In the genomic region with DNA sequence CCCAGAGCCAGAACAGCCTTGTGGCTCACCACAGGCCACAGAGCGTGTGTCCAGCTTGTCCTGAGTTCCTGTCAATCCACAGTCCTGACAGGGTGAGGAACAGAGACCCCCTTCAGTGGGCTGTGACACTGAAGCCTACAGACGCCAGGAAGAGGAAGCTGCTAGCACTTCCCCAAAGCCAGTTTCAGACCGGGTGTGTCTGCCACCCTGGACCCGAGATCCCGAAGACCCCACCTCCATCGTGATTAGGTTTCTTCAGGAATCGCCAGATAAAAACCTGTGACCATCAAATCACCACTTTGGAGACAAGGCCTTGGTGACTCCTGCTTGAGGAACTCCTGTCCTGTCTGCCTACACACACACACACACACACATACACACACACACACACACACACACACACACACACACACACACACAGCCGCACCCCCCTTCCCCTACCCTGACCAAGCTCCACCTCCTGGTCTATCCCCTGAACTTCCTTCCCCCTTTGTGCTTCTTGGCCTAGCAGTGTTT, we compare ENCODE assay signal across 8 mouse cellular contexts. TPM values are rescaled to one million over a fixed set of nuclear protein-coding genes. Genes with fewer than 3 reads are reported as not detected.
DNase-seq lines count a peak whose midpoint lies in the region; ATAC-seq lines count a peak whose summit lies in the region.

No protein-coding gene starts in this region.

- intact Hi-C loops in heart, postnatal 25 days (cut with DNase I) = no loop called here

- DNase-seq in heart, adult 11 months = peak; percentile 98
- no peak for DNase-seq in heart, postnatal 25 days (ENCODE audit: low spot score)
- peak; percentile 51 for DNase-seq in CD4-positive helper T cell, adult 2 months (ENCODE audit: low read depth, low spot score)
- peak; percentile 56 for DNase-seq in lung, postnatal 10 days
- DNase-seq in urinary bladder, adult 2 months (ENCODE audit: low spot score) = no peak
- no peak for DNase-seq in gastrocnemius, postnatal 4 days (ENCODE audit: low spot score in 2 of 2)
- no peak for DNase-seq in c-Kit-positive CD71-positive TER-119-positive erythroid progenitor cells, embryonic 14.5 days (ENCODE audit: low spot score)

- no peaks in the 10 kb centered on the region for H3K9me3 ChIP-seq in heart, embryonic 11.5 days (replicated peaks; ENCODE audit: control insufficient read depth, low read length)

- 25% methylated on average over 8 of the region's 8 CpGs for WGBS in heart, embryonic 11.5 days (ENCODE audit: insufficient replicate concordance)

- no peak overlapping the region for H3K4me2 ChIP-seq in heart, embryonic 11.5 days

- H3K9ac ChIP-seq in heart, embryonic 11.5 days (ENCODE audit: low read depth, low read length) = peak overlapping the region; percentile 7; the same call in 1 of the 2 replicates

- H3K4me1 ChIP-seq in heart, embryonic 11.5 days (ENCODE audit: control insufficient read depth, insufficient read depth, low read length) = peaks cover 19% of the 10 kb centered on the region

- no peaks in the 10 kb centered on the region for H3K27me3 ChIP-seq in heart, embryonic 11.5 days (ENCODE audit: control insufficient read depth, insufficient read depth, low read length)

- H3K4me3 ChIP-seq in heart, embryonic 11.5 days (ENCODE audit: low read depth, low read length) = no peak overlapping the region

- no peak for ATAC-seq in heart, embryonic 11.5 days (replicated peaks; ENCODE audit: insufficient number of reproducible peaks, low FRiP score, low TSS enrichment)

- no peaks in the 10 kb centered on the region for H3K36me3 ChIP-seq in heart, embryonic 11.5 days (ENCODE audit: control insufficient read depth, insufficient read depth, low read length)

- no peak overlapping the region for H3K27ac ChIP-seq in heart, embryonic 11.5 days (ENCODE audit: low read depth, low read length)

RNA-seq across cellular contexts. Expression of a gene that starts 5.1 kb away (rescaled TPM):
- 100 to 1,000 TPM; 241 to 257 TPM for total RNA-seq in heart, postnatal 25 days (2021)
- 308 and 316 TPM in 2 replicates for polyA plus RNA-seq in heart, embryonic 11.5 days (2014; fragmentation: Nextera tagmentation; extraction: Ambion mirVana)
- polyA plus RNA-seq in urinary bladder, adult 2 months (2012; rRNA removed) = 449 and 465 TPM in 2 replicates
- 100 to 1,000 TPM; 307 to 340 TPM for total RNA-seq in gastrocnemius, postnatal 4 days (2021)

RNA-seq across cellular contexts. Expression of a gene that starts 29.0 kb away (rescaled TPM):
- 10 to 100 TPM; 62.0 to 69.7 TPM for total RNA-seq in heart, postnatal 25 days (2021)
- 2.8 and 3.3 TPM in 2 replicates for polyA plus RNA-seq in heart, embryonic 11.5 days (2014; fragmentation: Nextera tagmentation; extraction: Ambion mirVana)
- 0.44 and 0.45 TPM in 2 replicates for polyA plus RNA-seq in urinary bladder, adult 2 months (2012; rRNA removed)
- total RNA-seq in gastrocnemius, postnatal 4 days (2021) = 10 to 100 TPM; 10.6 to 11.3 TPM

RNA-seq across cellular contexts. Expression of a gene that starts 31.3 kb away (rescaled TPM):
- 10 to 100 TPM; 15.0 to 17.8 TPM for total RNA-seq in heart, postnatal 25 days (2021)
- polyA plus RNA-seq in heart, embryonic 11.5 days (2014; fragmentation: Nextera tagmentation; extraction: Ambion mirVana) = 5.1 and 5.3 TPM in 2 replicates
- polyA plus RNA-seq in urinary bladder, adult 2 months (2012; rRNA removed) = 57.1 and 71.0 TPM in 2 replicates
- total RNA-seq in gastrocnemius, postnatal 4 days (2021) = 10 to 100 TPM; 50.9 to 52.0 TPM

RNA-seq across cellular contexts. Expression of a gene that starts 39.2 kb away (rescaled TPM):
- total RNA-seq in heart, postnatal 25 days (2021) = not detected
- 0.42 and 1.2 TPM in 2 replicates for polyA plus RNA-seq in heart, embryonic 11.5 days (2014; fragmentation: Nextera tagmentation; extraction: Ambion mirVana)
- polyA plus RNA-seq in urinary bladder, adult 2 months (2012; rRNA removed) = 0.06 TPM in 1 of 2 replicates, not detected in the other
- not detected for total RNA-seq in gastrocnemius, postnatal 4 days (2021)

RNA-seq across cellular contexts. Expression of a gene that starts 52.9 kb away (rescaled TPM):
- 10 to 100 TPM; 44.6 to 45.8 TPM for total RNA-seq in heart, postnatal 25 days (2021)
- 57.5 and 59.1 TPM in 2 replicates for polyA plus RNA-seq in heart, embryonic 11.5 days (2014; fragmentation: Nextera tagmentation; extraction: Ambion mirVana)
- polyA plus RNA-seq in urinary bladder, adult 2 months (2012; rRNA removed) = 31.3 and 36.0 TPM in 2 replicates
- total RNA-seq in gastrocnemius, postnatal 4 days (2021) = 10 to 100 TPM; 31.8 to 35.2 TPM

Comparison
In these comparisons a context has a peak if more than half of its experiments do, and no peak if none do; other contexts are left out.
1. DNase-seq: peak in heart, adult 11 months (single experiment), CD4-positive helper T cell, adult 2 months (single experiment) and lung, postnatal 10 days (single experiment); none in heart, postnatal 25 days (single experiment), urinary bladder, adult 2 months (single experiment), gastrocnemius, postnatal 4 days (0 of 2) and c-Kit-positive CD71-positive TER-119-positive erythroid progenitor cells, embryonic 14.5 days (single experiment).
2. RNA of a gene that starts 29.0 kb away (total RNA-seq): 62.0 to 69.7 TPM in heart, postnatal 25 days; 10.6 to 11.3 TPM in gastrocnemius, postnatal 4 days; every median in the first group is over 4 times any median in the second.